Mouse (Mus musculus) G1E (cell line): ENCODE measurements at regions not wholly inside any gene's neighbourhood (a gene's known extent, or its start where the extent isn't known, plus 50 kb on each side); places are given as distances from the start of the nearest gene placed in this dataset.

Experiments used
- CTCF ChIP-seq: IDR thresholded peaks from 2 replicates; pipeline ENCODE4 v1.5.1; 2012; ENCODE audit warnings: low read depth, low read length, inconsistent platforms, mixed read lengths
- GATA1 ChIP-seq: IDR thresholded peaks from 2 replicates; pipeline ENCODE4 v1.6.1; 2012; ENCODE audit warnings: borderline replicate concordance, low read length, inconsistent platforms, mixed read lengths
- GATA2 ChIP-seq: IDR thresholded peaks from 2 replicates; pipeline ENCODE4 v1.6.1; 2012; ENCODE audit warnings: low read depth, low read length, inconsistent platforms, borderline replicate concordance
- POLR2AphosphoS5 ChIP-seq: IDR thresholded peaks from 2 replicates; pipeline ENCODE4 v1.6.1; 2012; ENCODE audit warnings: low read depth, low read length, inconsistent platforms; ENCODE audit not compliant: insufficient replicate concordance
- TAL1 ChIP-seq: conservative IDR thresholded peaks from 2 replicates; pipeline ENCODE4 v1.6.1; 2012; ENCODE audit warnings: low read depth, low read length, inconsistent platforms, mixed read lengths

DNA sequence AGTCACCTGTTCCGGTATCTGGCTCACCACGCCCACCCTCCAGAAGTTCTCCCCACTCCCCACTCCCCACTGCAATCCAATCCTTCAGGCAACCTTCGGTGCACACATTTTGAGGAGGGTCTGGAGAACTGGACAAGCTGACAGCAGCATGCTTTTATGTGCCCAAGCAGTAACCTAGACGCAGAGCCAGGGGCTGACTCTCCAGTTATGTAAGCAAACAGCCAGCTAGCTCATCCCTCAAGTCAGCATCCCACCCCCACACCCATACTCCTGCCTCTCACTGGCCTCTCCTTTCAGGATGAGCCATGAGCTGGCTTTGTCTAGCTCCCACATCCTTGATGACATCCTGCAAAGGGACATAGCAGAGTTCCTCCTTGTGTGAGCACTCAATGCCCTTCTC is 142.8 kb upstream of the Cadm1 start:
- TF ChIP-seq TAL1 (no peak), CTCF (no peak), POLR2AphosphoS5 (no peak), GATA1 (no peak), GATA2 (no peak)
